Comparison of ENCODE assay signal across 24 mouse cellular contexts in the genomic region with DNA sequence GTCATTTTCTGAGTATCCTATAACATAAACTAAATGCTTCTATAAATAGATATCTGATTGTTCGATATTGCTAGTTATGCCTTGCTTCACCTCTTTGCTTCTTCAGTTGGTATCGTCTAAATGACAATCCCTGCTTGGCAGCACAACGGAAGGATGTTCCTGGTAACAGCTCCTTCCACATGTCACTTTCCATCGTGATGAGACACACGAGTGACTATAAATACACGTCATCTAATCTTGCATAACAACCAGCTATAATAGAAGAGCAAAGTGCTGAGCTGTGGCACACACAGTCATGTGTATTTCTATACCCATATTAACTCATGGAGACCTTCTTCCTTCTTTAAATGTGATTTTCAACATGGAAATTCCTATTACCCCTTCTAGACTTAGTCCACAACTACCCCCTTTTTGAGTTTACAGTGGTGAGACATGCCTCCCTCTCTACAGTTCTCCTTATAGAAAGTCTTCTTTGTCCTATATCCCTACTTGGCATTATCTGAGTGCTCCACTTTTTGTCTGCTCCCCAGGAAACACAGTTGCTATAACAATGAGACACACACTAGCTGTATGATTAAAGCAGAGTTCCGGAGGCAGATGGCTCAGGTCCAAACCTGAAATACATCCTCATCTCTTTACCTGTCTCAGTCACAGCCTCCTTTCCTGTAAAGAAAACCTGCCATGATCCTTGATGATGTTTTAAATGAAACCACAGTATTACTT. TPM values are rescaled to one million over a fixed set of nuclear protein-coding genes. Genes with fewer than 3 reads are reported as not detected.
DNase-seq lines count a peak whose midpoint lies in the region; ATAC-seq and TF ChIP-seq lines count a peak whose summit lies in the region.
"Had no signal": no experiment of that assay in that cellular context is flagged by ENCODE, and none has a peak within 500 bp of the region (broad histone marks: within the 10 kb centered on the region; RNA-seq: fewer than 3 reads in every experiment).

No protein-coding gene starts in this region.

- TF ChIP-seq CTCF in forebrain, postnatal 0 days (IDR thresholded peaks at IDR 0.05; ENCODE audit: low read depth) = no peak
- TF ChIP-seq CTCF in layer of hippocampus, adult 2 months (conservative IDR thresholded peaks at IDR 0.05) = no peak
- no peak for TF ChIP-seq CTCF in left cerebral cortex, adult 2 months (IDR thresholded peaks at IDR 0.05)

- 68% methylated on average over 7 of the region's 7 CpGs for WGBS in forebrain, postnatal 0 days
- 88% methylated on average over 7 of the region's 7 CpGs for WGBS in forebrain, embryonic 11.5 days

- intact Hi-C loops in left cerebral cortex, postnatal 25 days (cut with DNase I) = no loop called here
- intact Hi-C loops in left cerebral cortex, adult 2 months (cut with DNase I) = no loop called here

- H3K4me2 ChIP-seq in forebrain, postnatal 0 days (ENCODE audit: low read depth) = no peak overlapping the region
- H3K4me2 ChIP-seq in forebrain, embryonic 11.5 days (ENCODE audit: low read depth, low read length, severe bottlenecking) = no peak overlapping the region
- H3K4me2 ChIP-seq: embryonic facial prominence, embryonic 13.5 days; forebrain, embryonic 13.5 days; heart, embryonic 11.5 days; heart, embryonic 15.5 days; hindbrain, embryonic 15.5 days had no signal

- no peaks in the 10 kb centered on the region for H3K9me3 ChIP-seq in forebrain, postnatal 0 days (ENCODE audit: low read length)
- H3K9me3 ChIP-seq in forebrain, embryonic 11.5 days (ENCODE audit: control insufficient read depth, low read length) = no peaks in the 10 kb centered on the region
- H3K9me3 ChIP-seq: embryonic facial prominence, embryonic 13.5 days; forebrain, embryonic 13.5 days; heart, embryonic 15.5 days; hindbrain, embryonic 10.5 days; hindbrain, embryonic 15.5 days had no signal

- no peak overlapping the region for H3K4me3 ChIP-seq in forebrain, postnatal 0 days (ENCODE audit: low read depth, low read length)
- no peak overlapping the region for H3K4me3 ChIP-seq in forebrain, embryonic 11.5 days (ENCODE audit: low read depth, low read length)
- no peak overlapping the region for H3K4me3 ChIP-seq in layer of hippocampus, adult 2 months
- H3K4me3 ChIP-seq in left cerebral cortex, adult 2 months = no peak overlapping the region
- H3K4me3 ChIP-seq: embryonic facial prominence, embryonic 13.5 days; forebrain, embryonic 13.5 days; heart, adult 2 months; heart, embryonic 15.5 days; hindbrain, embryonic 10.5 days; hindbrain, embryonic 15.5 days had no signal

- H3K4me1 ChIP-seq in forebrain, postnatal 0 days (ENCODE audit: insufficient read depth) = no peaks in the 10 kb centered on the region
- no peaks in the 10 kb centered on the region for H3K4me1 ChIP-seq in forebrain, embryonic 11.5 days (replicated peaks; ENCODE audit: control insufficient read depth, insufficient read depth, low read length)
- H3K4me1 ChIP-seq: embryonic facial prominence, embryonic 13.5 days; forebrain, embryonic 13.5 days; heart, embryonic 15.5 days; hindbrain, embryonic 15.5 days had no signal

- ATAC-seq in forebrain, postnatal 0 days = peak; percentile 85
- no peak for ATAC-seq in forebrain, embryonic 11.5 days (replicated peaks; ENCODE audit: low FRiP score)
- ATAC-seq: CD4-positive, CD25-positive, alpha-beta regulatory T cell, adult 4 months; forebrain, embryonic 13.5 days had no signal

- 0 out of 2 replicates have a peak overlapping the region, but pooled peaks have one; percentile 1 for H3K27ac ChIP-seq in forebrain, postnatal 0 days (ENCODE audit: low read depth, low read length)
- H3K27ac ChIP-seq in forebrain, embryonic 11.5 days (ENCODE audit: low read depth, low read length) = no peak overlapping the region
- H3K27ac ChIP-seq in layer of hippocampus, adult 2 months = peak overlapping the region; percentile 33; the same call in 1 of the 2 replicates
- no peak overlapping the region for H3K27ac ChIP-seq in left cerebral cortex, adult 2 months
- H3K27ac ChIP-seq: embryonic facial prominence, embryonic 13.5 days; forebrain, embryonic 13.5 days; heart, adult 2 months; heart, embryonic 15.5 days; hindbrain, embryonic 15.5 days had no signal

- DNase-seq in forebrain, postnatal 0 days = peak; percentile 34
- no peak for DNase-seq in forebrain, embryonic 11.5 days (ENCODE audit: low spot score)
- peak in 1 of 2 experiments; percentile 25 for DNase-seq in layer of hippocampus, adult 2 months (ENCODE audit: low spot score in 2 of 2)
- DNase-seq in layer of hippocampus, adult 11-12 months (ENCODE audit: low spot score) = no peak
- DNase-seq in left cerebral cortex, postnatal 25 days (ENCODE audit: low spot score in 2 of 2) = peak; percentile 22 to 64
- DNase-seq in left cerebral cortex, adult 2 months (ENCODE audit: extremely low spot score in 1 of 2, low spot score in 2 of 2) = no peak
- peak; percentile 47 to 55 for DNase-seq in right cerebral cortex, postnatal 10 days (ENCODE audit: low spot score in 2 of 2)
- DNase-seq in right cerebral cortex, postnatal 14 days = no peak
- DNase-seq: adrenal gland, postnatal 10 days; B cell, adult 2 months; cerebellum, adult 18-20 months; cerebellum, adult 9-11 months; cerebellum, postnatal 36 days; gastrocnemius, postnatal 10 days; heart, adult 2 months; heart, postnatal 14 days had no signal

- H3K36me3 ChIP-seq in forebrain, postnatal 0 days (ENCODE audit: insufficient read depth) = no peaks in the 10 kb centered on the region
- no peaks in the 10 kb centered on the region for H3K36me3 ChIP-seq in forebrain, embryonic 11.5 days (ENCODE audit: control insufficient read depth, insufficient read depth, low read length)
- H3K36me3 ChIP-seq: embryonic facial prominence, embryonic 13.5 days; G1E; heart, embryonic 15.5 days; hindbrain, embryonic 10.5 days; hindbrain, embryonic 15.5 days had no signal

- no peaks in the 10 kb centered on the region for H3K27me3 ChIP-seq in forebrain, postnatal 0 days (ENCODE audit: insufficient read depth, low read length)
- no peaks in the 10 kb centered on the region for H3K27me3 ChIP-seq in forebrain, embryonic 11.5 days (ENCODE audit: control insufficient read depth, insufficient read depth, low read length)
- H3K27me3 ChIP-seq: embryonic facial prominence, embryonic 13.5 days; forebrain, embryonic 13.5 days; heart, embryonic 15.5 days; hindbrain, embryonic 15.5 days had no signal

- H3K9ac ChIP-seq in forebrain, postnatal 0 days = no peak overlapping the region
- no peak overlapping the region for H3K9ac ChIP-seq in forebrain, embryonic 11.5 days (ENCODE audit: low read length)
- H3K9ac ChIP-seq: embryonic facial prominence, embryonic 13.5 days; forebrain, embryonic 13.5 days; heart, embryonic 15.5 days; hindbrain, embryonic 15.5 days had no signal

RNA-seq across cellular contexts. Expression of gene Grem2, which starts 8.0 kb away (rescaled TPM):
- total RNA-seq in forebrain, postnatal 0 days (2014; rRNA removed) = 11.8 and 13.9 TPM in 2 replicates
- polyA plus RNA-seq in forebrain, postnatal 0 days (2015; fragmentation: Nextera tagmentation; extraction: Ambion mirVana) = 1.8 and 2.9 TPM in 2 replicates
- 0.35 TPM in 2 replicates for polyA plus RNA-seq in forebrain, embryonic 11.5 days (2014; fragmentation: Nextera tagmentation; extraction: Ambion mirVana)
- 10 to 100 TPM; 10.6 to 13.9 TPM for total RNA-seq in layer of hippocampus, adult 2 months (2021)
- total RNA-seq in left cerebral cortex, postnatal 25 days (2021) = 10 to 100 TPM; 27.4 to 28.3 TPM
- 10 to 100 TPM; 23.1 to 23.6 TPM for total RNA-seq in left cerebral cortex, adult 2 months (2021)
- polyA plus RNA-seq: CD4-positive, CD25-positive, alpha-beta regulatory T cell, adult 4 months; G1E had no signal

Comparison
In these comparisons a context has a peak if more than half of its experiments do, and no peak if none do; other contexts are left out.
1. DNase-seq: peak in forebrain, postnatal 0 days (single experiment), left cerebral cortex, postnatal 25 days (2 of 2) and right cerebral cortex, postnatal 10 days (2 of 2); none in forebrain, embryonic 11.5 days (single experiment), layer of hippocampus, adult 11-12 months (single experiment), left cerebral cortex, adult 2 months (0 of 2) and right cerebral cortex, postnatal 14 days (single experiment).
2. H3K27ac ChIP-seq: peak in forebrain, postnatal 0 days (single experiment) and layer of hippocampus, adult 2 months (single experiment); none in forebrain, embryonic 11.5 days (single experiment) and left cerebral cortex, adult 2 months (single experiment).